Mouse (Mus musculus): ENCODE measurements around the gene Lin28b.
A peak's percentile ranks its signal among the peaks of the same experiment; 100 is the strongest.

The Lin28b gene

DNA sequence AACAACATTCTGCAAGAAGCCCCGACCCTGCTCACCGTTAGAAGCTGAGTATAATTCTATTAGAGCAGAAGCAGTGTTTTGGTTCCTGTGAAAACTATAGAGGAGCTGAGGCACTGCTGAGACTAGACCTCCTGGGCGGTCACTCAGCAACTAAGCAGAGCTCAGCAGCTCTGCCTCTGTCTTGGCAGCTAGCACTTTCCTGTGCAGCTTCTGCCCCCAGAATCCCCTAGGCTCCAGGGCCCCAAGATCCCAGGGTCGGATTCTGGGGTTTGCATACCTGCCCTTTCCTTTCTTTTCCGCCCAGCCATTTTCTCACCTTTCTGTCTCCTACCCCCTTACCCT is 13.1 kb downstream of the Lin28b start:
- peak overlapping the region; percentile 72 for H3K4me3 ChIP-seq (replicated peaks; ENCODE audit: low read length)
- H3K9me3 ChIP-seq (ENCODE audit: low read length) = no peaks in the 10 kb centered on the region
- peaks cover 2% of the 10 kb centered on the region; the same call in 1 of the 2 replicates for H3K27me3 ChIP-seq (ENCODE audit: insufficient read depth, low read length)
- H3K36me3 ChIP-seq (ENCODE audit: insufficient read depth, low read length) = no peaks in the 10 kb centered on the region
- peaks cover 40% of the 10 kb centered on the region for H3K4me1 ChIP-seq (replicated peaks; ENCODE audit: low read depth, low read length)
- TF ChIP-seq POU5F1 (IDR thresholded peaks at IDR 0.05; ENCODE audit: borderline replicate concordance, low read length) = no peak
- TF ChIP-seq NANOG (IDR thresholded peaks at IDR 0.05; ENCODE audit: borderline replicate concordance, low read length) = no peak
- TF ChIP-seq CTCF (conservative IDR thresholded peaks at IDR 0.05; ENCODE audit: low read length) = no peak

DNA sequence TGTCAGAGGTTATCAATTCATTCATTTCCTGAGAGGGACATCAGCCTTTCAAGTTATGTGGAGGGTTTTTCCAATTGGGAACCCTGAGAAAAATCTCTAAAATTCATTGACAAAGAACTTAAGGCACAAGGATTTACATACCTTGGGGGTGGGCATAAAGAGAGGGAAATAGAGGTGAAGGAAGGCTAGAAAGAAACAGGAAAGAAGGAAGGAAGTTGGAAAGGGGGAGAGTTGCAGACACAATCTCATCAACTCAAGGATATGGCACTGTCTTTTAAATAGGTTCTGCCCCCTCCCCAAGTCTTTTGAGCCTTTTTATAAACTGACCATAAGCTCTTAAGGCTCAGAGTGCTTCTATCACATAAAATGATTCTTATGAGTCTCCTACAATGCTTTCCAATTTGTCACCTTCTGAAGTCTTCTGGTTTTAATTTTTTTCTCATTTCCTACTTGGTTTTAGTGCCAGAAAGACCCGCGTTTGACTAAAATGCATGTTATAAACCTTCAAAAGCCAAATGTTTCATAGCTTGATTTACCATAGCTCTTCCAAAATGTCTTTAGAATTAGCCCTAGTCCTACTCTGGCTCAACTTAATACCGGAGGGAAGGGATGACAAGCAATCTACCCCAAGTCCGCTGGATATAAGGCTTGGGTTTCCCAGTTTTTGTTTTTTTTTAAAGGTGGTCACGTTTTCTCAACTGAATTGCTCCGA is 13.6 kb downstream of the Lin28b start:
- no peaks in the 10 kb centered on the region for H3K36me3 ChIP-seq (ENCODE audit: insufficient read depth, low read length)
- no peaks in the 10 kb centered on the region for H3K9me3 ChIP-seq (ENCODE audit: low read length)
- peaks cover 46% of the 10 kb centered on the region for H3K4me1 ChIP-seq (replicated peaks; ENCODE audit: low read depth, low read length)
- H3K4me3 ChIP-seq (replicated peaks; ENCODE audit: low read length) = peak overlapping the region; percentile 72
- H3K27me3 ChIP-seq (ENCODE audit: insufficient read depth, low read length) = peaks cover 2% of the 10 kb centered on the region; the same call in 1 of the 2 replicates
- no peak for TF ChIP-seq NANOG (IDR thresholded peaks at IDR 0.05; ENCODE audit: borderline replicate concordance, low read length)
- no peak for TF ChIP-seq CTCF (conservative IDR thresholded peaks at IDR 0.05; ENCODE audit: low read length)

GRCm38 (mm10) chr10:45471321-45471720 is 14.9 kb downstream of the Lin28b start:
- peaks cover 47% of the 10 kb centered on the region for H3K4me1 ChIP-seq (replicated peaks; ENCODE audit: low read depth, low read length)
- H3K36me3 ChIP-seq (ENCODE audit: insufficient read depth, low read length) = no peaks in the 10 kb centered on the region
- no peak for TF ChIP-seq CTCF (conservative IDR thresholded peaks at IDR 0.05; ENCODE audit: low read length)
- TF ChIP-seq POU5F1 (IDR thresholded peaks at IDR 0.05; ENCODE audit: borderline replicate concordance, low read length) = no peak
- TF ChIP-seq NANOG (IDR thresholded peaks at IDR 0.05; ENCODE audit: borderline replicate concordance, low read length) = no peak
- H3K4me3 ChIP-seq (replicated peaks; ENCODE audit: low read length) = no peak overlapping the region
- peaks cover 2% of the 10 kb centered on the region; the same call in 1 of the 2 replicates for H3K27me3 ChIP-seq (ENCODE audit: insufficient read depth, low read length)
- H3K9me3 ChIP-seq (ENCODE audit: low read length) = no peaks in the 10 kb centered on the region

GRCm38 (mm10) chr10:45470079-45470739 is 16.0 kb downstream of the Lin28b start:
- Histone ChIP-seq H3K9me3 (ENCODE audit: low read length) (no peaks in the 10 kb centered on the region), H3K4me1 (replicated peaks; ENCODE audit: low read depth, low read length) (peaks cover 47% of the 10 kb centered on the region), H3K27me3 (ENCODE audit: insufficient read depth, low read length) (peaks cover 2% of the 10 kb centered on the region; the same call in 1 of the 2 replicates), H3K4me3 (replicated peaks; ENCODE audit: low read length) (peak overlapping the region; percentile 70), H3K36me3 (ENCODE audit: insufficient read depth, low read length) (no peaks in the 10 kb centered on the region)
- TF ChIP-seq NANOG (IDR thresholded peaks at IDR 0.05; ENCODE audit: borderline replicate concordance, low read length) (no peak), CTCF (conservative IDR thresholded peaks at IDR 0.05; ENCODE audit: low read length) (no peak), POU5F1 (IDR thresholded peaks at IDR 0.05; ENCODE audit: borderline replicate concordance, low read length) (no peak)

- Histone ChIP-seq H3K4me1 (replicated peaks; ENCODE audit: low read depth, low read length) (peaks cover 47% of the 10 kb centered on the region), H3K36me3 (ENCODE audit: insufficient read depth, low read length) (no peaks in the 10 kb centered on the region), H3K4me3 (replicated peaks; ENCODE audit: low read length) (peak overlapping the region; percentile 70), H3K27me3 (ENCODE audit: insufficient read depth, low read length) (peaks cover 2% of the 10 kb centered on the region; the same call in 1 of the 2 replicates), H3K9me3 (ENCODE audit: low read length) (no peaks in the 10 kb centered on the region)
- TF ChIP-seq POU5F1 (IDR thresholded peaks at IDR 0.05; ENCODE audit: borderline replicate concordance, low read length) (no peak), NANOG (IDR thresholded peaks at IDR 0.05; ENCODE audit: borderline replicate concordance, low read length) (no peak), CTCF (conservative IDR thresholded peaks at IDR 0.05; ENCODE audit: low read length) (no peak)
Measured at GRCm38 (mm10) chr10:45469027-45469996, 16.9 kb downstream of the Lin28b start.

GRCm38 (mm10) chr10:45468180-45468915 is 17.8 kb downstream of the Lin28b start:
- H3K4me3 ChIP-seq (replicated peaks; ENCODE audit: low read length) = peak overlapping the region; percentile 70
- H3K36me3 ChIP-seq (ENCODE audit: insufficient read depth, low read length) = no peaks in the 10 kb centered on the region
- TF ChIP-seq NANOG (IDR thresholded peaks at IDR 0.05; ENCODE audit: borderline replicate concordance, low read length) = no peak
- TF ChIP-seq POU5F1 (IDR thresholded peaks at IDR 0.05; ENCODE audit: borderline replicate concordance, low read length) = no peak
- no peak for TF ChIP-seq CTCF (conservative IDR thresholded peaks at IDR 0.05; ENCODE audit: low read length)
- H3K27me3 ChIP-seq (ENCODE audit: insufficient read depth, low read length) = peaks cover 2% of the 10 kb centered on the region; the same call in 1 of the 2 replicates
- H3K4me1 ChIP-seq (replicated peaks; ENCODE audit: low read depth, low read length) = peaks cover 43% of the 10 kb centered on the region
- H3K9me3 ChIP-seq (ENCODE audit: low read length) = no peaks in the 10 kb centered on the region

DNA sequence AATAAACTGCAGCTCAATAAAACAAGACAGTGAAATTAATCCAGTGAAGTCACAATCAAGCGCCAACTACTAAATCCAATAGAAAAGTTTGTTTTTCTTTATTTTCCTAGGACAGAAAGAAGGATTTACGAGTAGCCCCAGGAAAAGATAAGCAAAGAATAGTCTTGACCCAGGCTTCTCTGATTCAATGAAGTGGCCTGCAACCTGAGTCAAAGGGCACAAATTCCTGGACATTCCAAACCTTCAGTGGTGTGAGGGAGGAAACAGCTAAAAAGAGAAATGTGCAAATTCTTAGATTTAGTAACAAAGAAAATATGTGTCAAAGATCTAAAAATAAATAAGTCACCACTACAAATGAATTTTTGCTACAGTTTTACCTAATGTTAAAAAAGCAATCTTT is 27.6 kb downstream of the Lin28b start:
- no peak overlapping the region for H3K4me3 ChIP-seq (replicated peaks; ENCODE audit: low read length)
- no peak for TF ChIP-seq NANOG (IDR thresholded peaks at IDR 0.05; ENCODE audit: borderline replicate concordance, low read length)
- no peak for TF ChIP-seq CTCF (conservative IDR thresholded peaks at IDR 0.05; ENCODE audit: low read length)
- no peak for TF ChIP-seq POU5F1 (IDR thresholded peaks at IDR 0.05; ENCODE audit: borderline replicate concordance, low read length)
- H3K9me3 ChIP-seq (ENCODE audit: low read length) = no peaks in the 10 kb centered on the region
- H3K36me3 ChIP-seq (ENCODE audit: insufficient read depth, low read length) = no peaks in the 10 kb centered on the region
- H3K4me1 ChIP-seq (replicated peaks; ENCODE audit: low read depth, low read length) = 0 out of 2 replicates have a peak, but pooled peaks cover 4% of the 10 kb centered on the region
- no peaks in the 10 kb centered on the region for H3K27me3 ChIP-seq (ENCODE audit: insufficient read depth, low read length)
